Mouse (Mus musculus) intestine, postnatal 0 days (tissue): ENCODE results near the gene Klc1. TPM values are rescaled to one million over a fixed set of nuclear protein-coding genes. Genes with fewer than 3 reads are reported as not detected.

Experiments
- ATAC-seq: fragments of 200-750 bp; cut with Nextera tagmentation; 2 replicates; pipeline ENCODE4 v1.8.0; 2017; ENCODE audit warnings: mild to moderate bottlenecking, moderate TSS enrichment, moderate library complexity
- H3K27ac ChIP-seq: fragments of 300-500 bp; sonication (generic); 2 replicates; pipeline ENCODE4 v1.5.1; 2014; ENCODE audit warnings: mild to moderate bottlenecking, low read depth, low read length, moderate library complexity
- H3K27me3 ChIP-seq: fragments of 300-500 bp; sonication (generic); replicated peaks from 2 replicates; pipeline ENCODE4 v1.6.1; 2014; ENCODE audit warnings: low read length, mixed read lengths; ENCODE audit not compliant: control insufficient read depth, insufficient read depth
- H3K36me3 ChIP-seq: fragments of 300-500 bp; sonication (generic); 2 replicates; pipeline ENCODE4 v1.6.1; 2014; ENCODE audit warnings: mild to moderate bottlenecking, moderate library complexity; ENCODE audit not compliant: control insufficient read depth, insufficient read depth
- H3K4me1 ChIP-seq: fragments of 300-500 bp; sonication (generic); replicated peaks from 2 replicates; pipeline ENCODE4 v1.6.1; 2014; ENCODE audit warnings: antibody characterized with exemption, low read length, mixed read lengths; ENCODE audit not compliant: control insufficient read depth, insufficient read depth
- H3K4me2 ChIP-seq: fragments of 300-500 bp; sonication (generic); replicated peaks from 2 replicates; pipeline ENCODE4 v1.6.1; 2014; ENCODE audit warnings: low read depth, mild to moderate bottlenecking, moderate library complexity
- H3K4me3 ChIP-seq: fragments of 300-500 bp; sonication (generic); 2 replicates; pipeline ENCODE4 v1.5.1; 2014; ENCODE audit warnings: low read depth, low read length
- H3K9ac ChIP-seq: fragments of 300-500 bp; sonication (generic); 2 replicates; pipeline ENCODE4 v1.6.1; 2014; ENCODE audit warnings: mild to moderate bottlenecking, low read depth, low read length
- H3K9me3 ChIP-seq: fragments of 300-500 bp; sonication (generic); 2 replicates; pipeline ENCODE4 v1.6.1; 2016; ENCODE audit warnings: mixed run types; ENCODE audit not compliant: control insufficient read depth
- CTCF ChIP-seq: sonication (generic); IDR thresholded peaks from 2 replicates; pipeline ENCODE4 v1.5.1; 2016; ENCODE audit warnings: low read depth, mild to moderate bottlenecking, control low read depth, antibody characterized with exemption, moderate library complexity
- WGBS: fragments of 180-500 bp; shearing (Covaris S2); extraction: QIAGEN DNeasy Blood & Tissue Kit; methylation state at CpG from one replicate; pipeline ENCODE4 v1.1.7; 2014; 5-methylcytosine and 5-hydroxymethylcytosine counted together
- polyA plus RNA-seq: library from polyadenylated mRNA; unstranded; fragments of >200 nt; fragmentation: Nextera tagmentation; extraction: Ambion mirVana; gene quantifications from 2 replicates; pipeline ENCODE4 v1.2.1, GENCODE M21; 2015

The Klc1 gene
- polyA plus RNA-seq, 1 experiment from 2014 or later: 42.9 TPM

GRCm38 (mm10) chr12:111800459-111801183 is 42.0 kb downstream of the Klc1 start:
- no peaks in the 10 kb centered on the region; the same call in 1 of the 2 replicates for H3K4me1 ChIP-seq
- no peak overlapping the region for H3K4me2 ChIP-seq
- ATAC-seq: peak; percentile 27; the same call in 1 of the 2 replicates
- H3K36me3 ChIP-seq: peaks cover 76% of the 10 kb centered on the region
- no peak overlapping the region for H3K9ac ChIP-seq
- H3K9me3 ChIP-seq: no peaks in the 10 kb centered on the region
- H3K27me3 ChIP-seq: no peaks in the 10 kb centered on the region
- H3K27ac ChIP-seq: peak overlapping the region; percentile 50; the same call in 1 of the 2 replicates
- 50% methylated on average over 10 of the region's 10 CpGs for WGBS
- H3K4me3 ChIP-seq: no peak overlapping the region
- TF ChIP-seq CTCF: no peak

- H3K27me3 ChIP-seq: no peaks in the 10 kb centered on the region
- H3K9ac ChIP-seq: no peak overlapping the region
- no peak overlapping the region for H3K4me2 ChIP-seq
- 36% methylated on average over 5 of the region's 5 CpGs for WGBS
- H3K36me3 ChIP-seq: peaks cover 77% of the 10 kb centered on the region
- peak; percentile 77 for ATAC-seq
- H3K9me3 ChIP-seq: no peaks in the 10 kb centered on the region
- no peak for TF ChIP-seq CTCF
- no peak overlapping the region for H3K4me3 ChIP-seq
- peak overlapping the region; percentile 75 for H3K27ac ChIP-seq
- H3K4me1 ChIP-seq: no peaks in the 10 kb centered on the region; the same call in 1 of the 2 replicates
Observed at GRCm38 (mm10) chr12:111803538-111803937, 44.9 kb downstream of the Klc1 start.

DNA sequence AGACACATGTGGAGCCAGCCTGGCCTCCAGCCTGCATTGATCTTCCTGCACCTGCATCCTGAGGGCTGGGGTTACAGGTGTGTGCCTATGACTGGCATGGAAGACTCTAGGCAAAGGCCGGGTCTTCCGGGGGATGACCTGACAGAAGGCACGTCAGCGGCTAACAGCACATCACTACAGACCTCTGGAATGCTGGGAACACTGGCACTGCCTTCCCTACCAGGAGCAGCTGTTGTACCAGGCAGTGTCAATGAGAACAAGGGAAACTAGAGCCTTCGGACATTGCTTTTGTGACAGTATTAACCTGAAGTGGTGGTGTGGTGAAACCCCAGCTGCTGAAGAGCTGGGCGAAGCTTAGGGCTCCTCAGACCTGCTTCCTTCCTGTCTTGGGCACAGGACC is 50.1 kb downstream of the Klc1 start:
- Histone ChIP-seq H3K4me1 (0 out of 2 replicates have a peak, but pooled peaks cover 5% of the 10 kb centered on the region), H3K9me3 (no peaks in the 10 kb centered on the region), H3K4me3 (no peak overlapping the region), H3K9ac (no peak overlapping the region), H3K36me3 (peaks cover 43% of the 10 kb centered on the region), H3K27ac (no peak overlapping the region), H3K27me3 (no peaks in the 10 kb centered on the region), H3K4me2 (peak overlapping the region; percentile 46; the same call in 1 of the 2 replicates)
- ATAC-seq: no peak
- no peak for TF ChIP-seq CTCF
- WGBS: 91% methylated on average over 6 of the region's 6 CpGs

DNA sequence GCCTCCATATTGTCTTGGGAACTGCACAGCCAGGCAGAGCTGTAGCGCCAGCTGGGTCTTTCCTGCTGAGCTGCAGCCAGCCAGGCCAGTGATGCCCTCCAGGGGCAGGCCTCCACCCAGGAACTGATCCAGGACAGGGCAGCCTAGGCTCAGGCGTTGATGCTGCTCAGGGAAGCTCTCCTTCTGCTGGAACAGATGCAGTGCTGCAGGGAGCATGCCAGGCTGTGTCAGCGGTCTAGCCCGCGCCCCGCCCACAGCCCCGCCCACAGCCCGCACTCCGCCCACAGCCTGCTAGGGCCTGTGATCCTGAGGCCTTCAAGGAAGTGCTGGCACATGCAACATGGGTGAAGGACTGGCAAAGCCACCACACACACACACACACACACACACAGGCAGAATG is 51.1 kb downstream of the Klc1 start:
- Histone ChIP-seq H3K4me1 (0 out of 2 replicates have a peak, but pooled peaks cover 5% of the 10 kb centered on the region), H3K4me3 (no peak overlapping the region), H3K27me3 (no peaks in the 10 kb centered on the region), H3K36me3 (peaks cover 33% of the 10 kb centered on the region), H3K9ac (peak overlapping the region; percentile 17; the same call in 1 of the 2 replicates), H3K9me3 (no peaks in the 10 kb centered on the region), H3K27ac (peak overlapping the region; percentile 62; the same call in 1 of the 2 replicates), H3K4me2 (peak overlapping the region; percentile 46)
- peak; percentile 51 for ATAC-seq
- WGBS: 4% methylated on average over 9 of the region's 9 CpGs
- TF ChIP-seq CTCF: peak; percentile 67

DNA sequence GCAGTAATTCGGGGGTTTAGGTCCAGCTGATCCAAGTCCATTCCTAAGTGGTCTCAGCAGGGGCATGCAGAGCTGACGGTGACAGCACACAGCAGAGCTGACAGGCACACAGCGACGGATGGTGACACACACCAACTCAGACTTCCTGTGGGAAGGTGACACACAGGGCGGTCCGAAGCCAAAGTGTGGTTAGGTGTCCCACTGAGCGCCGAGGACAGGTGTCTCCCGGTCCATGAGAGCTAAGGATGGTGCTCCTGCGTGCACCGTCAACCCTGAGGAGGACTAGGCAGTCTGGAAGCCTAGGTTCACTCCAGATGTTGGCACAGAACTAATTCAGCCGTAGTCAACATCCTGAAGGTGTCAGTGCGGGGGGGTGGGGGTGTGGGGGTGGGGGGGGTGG is 53.4 kb downstream of the Klc1 start:
- Histone ChIP-seq H3K9ac (no peak overlapping the region), H3K36me3 (peaks cover 11% of the 10 kb centered on the region; the same call in 1 of the 2 replicates), H3K9me3 (no peaks in the 10 kb centered on the region), H3K4me2 (no peak overlapping the region), H3K27me3 (no peaks in the 10 kb centered on the region), H3K4me3 (no peak overlapping the region), H3K27ac (no peak overlapping the region), H3K4me1 (peaks cover 10% of the 10 kb centered on the region; the same call in 1 of the 2 replicates)
- no peak for ATAC-seq
- TF ChIP-seq CTCF: no peak
- WGBS: 85% methylated on average over 13 of the region's 13 CpGs

GRCm38 (mm10) chr12:111812611-111813010 is 54.0 kb downstream of the Klc1 start:
- H3K4me2 ChIP-seq: peak overlapping the region; percentile 85
- ATAC-seq: no peak
- peak overlapping the region; percentile 67; the same call in 1 of the 2 replicates for H3K9ac ChIP-seq
- no peak overlapping the region for H3K27ac ChIP-seq
- peaks cover 12% of the 10 kb centered on the region; the same call in 1 of the 2 replicates for H3K36me3 ChIP-seq
- 50% methylated on average over 12 of the region's 12 CpGs for WGBS
- H3K4me1 ChIP-seq: peaks cover 10% of the 10 kb centered on the region; the same call in 1 of the 2 replicates
- H3K9me3 ChIP-seq: no peaks in the 10 kb centered on the region
- no peaks in the 10 kb centered on the region for H3K27me3 ChIP-seq
- peak overlapping the region; percentile 61 for H3K4me3 ChIP-seq
- no peak for TF ChIP-seq CTCF
